Mouse (Mus musculus) heart, postnatal 25 days (tissue): ENCODE measurements around the gene Tradd. TPM values are rescaled to one million over a fixed set of nuclear protein-coding genes. Genes with fewer than 3 reads are reported as not detected.

Experiments used
- DNase-seq: peaks from one replicate; pipeline ENCODE4 v3.0.0; 2022; ENCODE audit warnings: low spot score
- intact Hi-C: fragments of 180-260 bp; cut with DNase I; formaldehyde crosslinking; loops from one replicate; pipeline ENCODE4 v1.15.1; 2025
- microRNA-seq: library from miRNA; unstranded; fragments of <30 nt; microRNA quantifications from one replicate; pipeline ENCODE4 v1.2.0, GENCODE M21; 2022
- total RNA-seq, 2 experiments: library from RNA; stranded (reverse); gene quantifications; 2 replicates each; pipeline ENCODE4 v1.2.3; 2021

Gene Tradd
- total RNA-seq, 2 experiments from 2014 or later = 4.4 to 6.9 TPM

- intact Hi-C loops = no loop called here
- DNase-seq = no peak
Measured at GRCm38 (mm10) chr8:105209153-105210110, 55.0 kb downstream of the Tradd start.

Small RNA genes lying within 50 kb of the gene (microRNA-seq; reads per million reads assigned to microRNA genes)
- not detected for gene Gm27320
- 2,070 reads per million, percentile 85 among the genes with 10 or more reads in this experiment for gene Mir328

Other genes starting within 250 kb of the Tradd start
- not detected for gene Ces3a, start 216.0 kb downstream of the Tradd start, total RNA-seq
- gene Ces3b, start 180.9 kb downstream of the Tradd start, total RNA-seq = under 1 TPM in 1 of 2 experiments, not detected in 1; 0.23 TPM
- not detected for gene Ces4a, start 132.8 kb downstream of the Tradd start, total RNA-seq
- gene Cbfb, start 93.9 kb downstream of the Tradd start, total RNA-seq = 10 to 100 TPM; 20.2 to 26.8 TPM
- gene D230025D16Rik, start 39.5 kb downstream of the Tradd start, total RNA-seq = 10 to 100 TPM; 18.5 to 19.5 TPM
- 1 to 10 TPM; 4.1 to 4.9 TPM for gene B3gnt9, start 9.5 kb downstream of the Tradd start, total RNA-seq
- 1 to 10 TPM; 2.4 to 2.7 TPM for gene Fbxl8, start within 50 bp of the Tradd start, total RNA-seq
- 1 to 10 TPM; 1.5 to 2.2 TPM for gene Hsf4, start 5.2 kb upstream of the Tradd start, total RNA-seq
- 10 to 100 TPM; 17.2 to 20.1 TPM for gene Nol3, start 11.5 kb upstream of the Tradd start, total RNA-seq
- 1 to 10 TPM; 1.8 to 2.0 TPM for gene 4931428F04Rik, start 25.3 kb upstream of the Tradd start, total RNA-seq
- gene Exoc3l, start 31.5 kb upstream of the Tradd start, total RNA-seq = 1 to 10 TPM; 4.9 to 7.1 TPM
- gene E2f4, start 33.1 kb upstream of the Tradd start, total RNA-seq = 10 to 100 TPM; 19.8 to 21.5 TPM
- under 1 TPM; 0.81 to 0.91 TPM for gene Elmo3, start 41.0 kb upstream of the Tradd start, total RNA-seq
- gene Lrrc29, start 61.7 kb upstream of the Tradd start, total RNA-seq = 1 to 10 TPM; 1.3 to 1.9 TPM
- 10 to 100 TPM; 23.4 to 25.3 TPM for gene Tmem208, start 61.7 kb upstream of the Tradd start, total RNA-seq
- gene Fhod1, start 83.3 kb upstream of the Tradd start, total RNA-seq = 1 to 10 TPM; 6.1 to 7.2 TPM
- gene Slc9a5, start 84.2 kb upstream of the Tradd start, total RNA-seq = under 1 TPM; 0.29 to 0.56 TPM
- gene Plekhg4, start 108.7 kb upstream of the Tradd start, total RNA-seq = not detected
- under 1 TPM in 1 of 2 experiments, not detected in 1; 0.44 TPM for gene Kctd19, start 148.9 kb upstream of the Tradd start, total RNA-seq
- gene Lrrc36, start 149.0 kb upstream of the Tradd start, total RNA-seq = under 1 TPM; 0.42 to 0.73 TPM
- 10 to 100 TPM; 51.4 TPM for gene Tppp3, start 206.9 kb upstream of the Tradd start, total RNA-seq
- 10 to 100 TPM; 12.8 to 13.6 TPM for gene Zdhhc1, start 232.3 kb upstream of the Tradd start, total RNA-seq